Mouse (Mus musculus): ENCODE results near the gene Cdk11b. TPM values are rescaled to one million over a fixed set of nuclear protein-coding genes. Genes with fewer than 3 reads are reported as not detected.
"Not testable (repeated sequence)": the region's sequence is repeated elsewhere in the genome, so short reads cannot be mapped to it uniquely, and the experiment has no call there.

Cdk11b gene
- polyA plus RNA-seq, 1 experiment from 2014 or later, result 53.0 TPM

GRCm38 (mm10) chr4:155653451-155654182, 29.0 kb downstream of the Cdk11b start:
- peak overlapping the region; percentile 34 for H3K4me3 ChIP-seq
- H3K27ac ChIP-seq (replicated peaks), result no peak overlapping the region
- peaks cover 64% of the 10 kb centered on the region for H3K27me3 ChIP-seq
- H3K9me3 ChIP-seq, result no peaks in the 10 kb centered on the region
- WGBS, result 3% methylated on average over 31 of the region's 31 CpGs
- H3K4me2 ChIP-seq, result peak overlapping the region; percentile 71
- peaks cover 53% of the 10 kb centered on the region for H3K36me3 ChIP-seq
- peaks cover 32% of the 10 kb centered on the region for H3K4me1 ChIP-seq (replicated peaks)
- H3K9ac ChIP-seq, result peak overlapping the region; percentile 32
- no peak for ATAC-seq (ENCODE audit: low FRiP score, low read depth)

GRCm38 (mm10) chr4:155654183-155654455, 29.5 kb downstream of the Cdk11b start:
- H3K27ac ChIP-seq (replicated peaks), result no peak overlapping the region
- peak overlapping the region; percentile 71 for H3K4me2 ChIP-seq
- no peaks in the 10 kb centered on the region for H3K9me3 ChIP-seq
- peaks cover 64% of the 10 kb centered on the region for H3K27me3 ChIP-seq
- peaks cover 50% of the 10 kb centered on the region for H3K36me3 ChIP-seq
- peaks cover 32% of the 10 kb centered on the region for H3K4me1 ChIP-seq (replicated peaks)
- no peak overlapping the region for H3K9ac ChIP-seq
- no peak overlapping the region for H3K4me3 ChIP-seq
- no peak for ATAC-seq (ENCODE audit: low FRiP score, low read depth)
- 1% methylated on average over 6 of the region's 6 CpGs for WGBS

- peak; percentile 43 for ATAC-seq (ENCODE audit: low FRiP score, low read depth)
- Histone ChIP-seq H3K27me3 (peaks cover 64% of the 10 kb centered on the region), H3K27ac (replicated peaks) (no peak overlapping the region)
Observed at GRCm38 (mm10) chr4:155654456-155655298, 30.0 kb downstream of the Cdk11b start.

GRCm38 (mm10) chr4:155656214-155656751, 31.6 kb downstream of the Cdk11b start:
- Histone ChIP-seq H3K4me3 (no peak overlapping the region), H3K4me2 (no peak overlapping the region), H3K27ac (replicated peaks) (no peak overlapping the region), H3K9me3 (no peaks in the 10 kb centered on the region), H3K27me3 (peaks cover 57% of the 10 kb centered on the region), H3K36me3 (peaks cover 38% of the 10 kb centered on the region), H3K4me1 (replicated peaks) (peaks cover 32% of the 10 kb centered on the region), H3K9ac (no peak overlapping the region)
- no peak for ATAC-seq (ENCODE audit: low FRiP score, low read depth)
- WGBS, result 90% methylated on average over 13 of the region's 13 CpGs

More at GRCm38 (mm10) chr4:155654456-155655298, 30.0 kb downstream of the Cdk11b start:
- H3K9me3 ChIP-seq, result no peaks in the 10 kb centered on the region
- peaks cover 47% of the 10 kb centered on the region for H3K36me3 ChIP-seq
- peak overlapping the region; percentile 27 for H3K4me3 ChIP-seq
- H3K4me2 ChIP-seq, result peak overlapping the region; percentile 71
- H3K4me1 ChIP-seq (replicated peaks), result peaks cover 32% of the 10 kb centered on the region
- 5% methylated on average over 52 of the region's 52 CpGs for WGBS
- no peak overlapping the region for H3K9ac ChIP-seq

- Histone ChIP-seq H3K27ac (replicated peaks) (no peak overlapping the region), H3K4me3 (no peak overlapping the region), H3K4me1 (replicated peaks) (peaks cover 15% of the 10 kb centered on the region), H3K9ac (no peak overlapping the region), H3K27me3 (peaks cover 33% of the 10 kb centered on the region), H3K4me2 (no peak overlapping the region), H3K36me3 (peaks cover 31% of the 10 kb centered on the region), H3K9me3 (no peaks in the 10 kb centered on the region)
- WGBS, result 97% methylated on average over 9 of the region's 10 CpGs
- no peak for ATAC-seq (ENCODE audit: low FRiP score, low read depth)
Observed at GRCm38 (mm10) chr4:155658961-155659360, 34.3 kb downstream of the Cdk11b start.

- Histone ChIP-seq H3K4me3 (no peak overlapping the region), H3K9ac (no peak overlapping the region), H3K36me3 (peaks cover 38% of the 10 kb centered on the region), H3K4me2 (no peak overlapping the region), H3K27ac (replicated peaks) (no peak overlapping the region), H3K27me3 (peaks cover 17% of the 10 kb centered on the region), H3K4me1 (replicated peaks) (no peaks in the 10 kb centered on the region), H3K9me3 (no peaks in the 10 kb centered on the region)
- no peak for ATAC-seq (ENCODE audit: low FRiP score, low read depth)
- WGBS, result 75% methylated on average over 12 of the region's 12 CpGs
Observed at GRCm38 (mm10) chr4:155660641-155661040, 36.0 kb downstream of the Cdk11b start.

GRCm38 (mm10) chr4:155666903-155667302, 42.2 kb downstream of the Cdk11b start:
- no peak for ATAC-seq (ENCODE audit: low FRiP score, low read depth)
- H3K4me2 ChIP-seq, result no peak overlapping the region
- H3K9me3 ChIP-seq, result no peaks in the 10 kb centered on the region
- peaks cover 19% of the 10 kb centered on the region for H3K4me1 ChIP-seq (replicated peaks)
- no peak overlapping the region for H3K27ac ChIP-seq (replicated peaks)
- H3K4me3 ChIP-seq, result no peak overlapping the region
- peaks cover 7% of the 10 kb centered on the region; the same call in 1 of the 2 replicates for H3K36me3 ChIP-seq
- no peak overlapping the region for H3K9ac ChIP-seq
- H3K27me3 ChIP-seq, result no peaks in the 10 kb centered on the region

- under 1% methylated on average over 73 of the region's 73 CpGs for WGBS
- no peaks in the 10 kb centered on the region for H3K9me3 ChIP-seq
- 0 out of 2 replicates have a peak, but pooled peaks cover 7% of the 10 kb centered on the region for H3K36me3 ChIP-seq
Observed at GRCm38 (mm10) chr4:155668689-155669597, 44.3 kb downstream of the Cdk11b start, which contains the start of gene Mib2. Gene Mib2 (minus strand): TSS chr4:155669198.

GRCm38 (mm10) chr4:155669598-155670075, 45.0 kb downstream of the Cdk11b start:
- H3K4me3 ChIP-seq, result peak overlapping the region; percentile 80
- H3K9me3 ChIP-seq, result no peaks in the 10 kb centered on the region
- H3K27me3 ChIP-seq, result no peaks in the 10 kb centered on the region
- 1% methylated on average over 8 of the region's 8 CpGs for WGBS
- H3K4me1 ChIP-seq (replicated peaks), result peaks cover 19% of the 10 kb centered on the region
- H3K9ac ChIP-seq, result peak overlapping the region; percentile 84; the same call in 1 of the 2 replicates
- 0 out of 2 replicates have a peak, but pooled peaks cover 7% of the 10 kb centered on the region for H3K36me3 ChIP-seq
- peak overlapping the region; percentile 90 for H3K4me2 ChIP-seq
- H3K27ac ChIP-seq (replicated peaks), result peak overlapping the region; percentile 88; the same call in 1 of the 2 replicates
- no peak; the same call in 1 of the 2 replicates for ATAC-seq (ENCODE audit: low FRiP score, low read depth)

More at GRCm38 (mm10) chr4:155668689-155669597, 44.3 kb downstream of the Cdk11b start, which contains the start of gene Mib2:
- Histone ChIP-seq H3K9ac (peak within 1 kb of the TSS; percentile 84), H3K4me2 (peak within 1 kb of the TSS; percentile 90), H3K27me3 (no peaks in the 10 kb centered on the region), H3K4me3 (peak within 1 kb of the TSS; percentile 80), H3K4me1 (replicated peaks) (peaks cover 19% of the 10 kb centered on the region), H3K27ac (replicated peaks) (peak within 1 kb of the TSS; percentile 88)
- peak; percentile 99 for ATAC-seq (ENCODE audit: low FRiP score, low read depth)

- H3K27me3 ChIP-seq; H3K36me3 ChIP-seq; H3K27ac ChIP-seq (replicated peaks); ATAC-seq (ENCODE audit: low FRiP score, low read depth); H3K4me2 ChIP-seq; H3K9ac ChIP-seq; H3K4me3 ChIP-seq; H3K9me3 ChIP-seq: not testable (repeated sequence)
- H3K4me1 ChIP-seq (replicated peaks), result peaks cover 19% of the 10 kb centered on the region
- WGBS, result 56% methylated on average over 4 of the region's 4 CpGs
Observed at GRCm38 (mm10) chr4:155670236-155670635, 45.6 kb downstream of the Cdk11b start.

GRCm38 (mm10) chr4:155672082-155672481, 47.4 kb downstream of the Cdk11b start:
- H3K27ac ChIP-seq (replicated peaks), result no peak overlapping the region
- no peaks in the 10 kb centered on the region for H3K36me3 ChIP-seq
- no peaks in the 10 kb centered on the region for H3K27me3 ChIP-seq
- H3K4me1 ChIP-seq (replicated peaks), result peaks cover 13% of the 10 kb centered on the region
- no peak overlapping the region for H3K4me3 ChIP-seq
- 66% methylated on average over 2 of the region's 2 CpGs for WGBS
- no peak for ATAC-seq (ENCODE audit: low FRiP score, low read depth)
- H3K9ac ChIP-seq, result no peak overlapping the region
- H3K4me2 ChIP-seq, result no peak overlapping the region
- H3K9me3 ChIP-seq, result no peaks in the 10 kb centered on the region

Measured in hindbrain, embryonic 15.5 days (tissue).